Mouse (Mus musculus) gastrocnemius, postnatal 36 days (tissue): Measurements from ENCODE around the gene Dlgap4. TPM values are rescaled to one million over a fixed set of nuclear protein-coding genes. Genes with fewer than 3 reads are reported as not detected.

Experiments used
- DNase-seq, 2 experiments: peaks; one replicate each; pipeline ENCODE4 v3.0.0; 2022
- intact Hi-C: fragments of 180-260 bp; cut with DNase I; formaldehyde crosslinking; loops from one replicate; pipeline ENCODE4 v1.15.1; 2025
- total RNA-seq, 2 experiments: library from RNA; stranded (reverse); gene quantifications; 2 replicates each; pipeline ENCODE4 v1.2.3; 2021

Dlgap4 gene
- total RNA-seq, 2 experiments from 2014 or later = 53.4 to 57.8 TPM

DNA sequence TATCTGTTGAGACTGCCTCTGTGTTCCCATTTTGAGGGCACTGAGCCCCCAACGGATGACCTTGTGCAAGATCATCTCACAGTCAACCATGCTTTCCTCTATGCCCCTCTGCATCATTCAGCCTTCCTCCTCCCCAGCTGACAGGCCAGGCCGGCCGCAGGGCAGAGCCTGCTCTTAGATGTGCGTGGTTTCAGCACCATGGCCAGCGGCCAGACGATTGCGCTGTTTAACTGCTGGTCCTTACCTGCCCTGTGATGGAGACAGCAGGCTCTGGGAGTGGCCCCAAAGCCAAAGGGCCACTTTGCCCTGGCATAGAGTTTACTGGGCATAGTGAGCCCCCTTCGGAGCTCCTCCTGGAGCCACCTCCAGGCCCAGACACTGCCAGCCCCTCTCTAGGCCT lies 39.3 kb downstream of the Dlgap4 start:
- no peak for DNase-seq
- intact Hi-C loops = no loop called here

DNA sequence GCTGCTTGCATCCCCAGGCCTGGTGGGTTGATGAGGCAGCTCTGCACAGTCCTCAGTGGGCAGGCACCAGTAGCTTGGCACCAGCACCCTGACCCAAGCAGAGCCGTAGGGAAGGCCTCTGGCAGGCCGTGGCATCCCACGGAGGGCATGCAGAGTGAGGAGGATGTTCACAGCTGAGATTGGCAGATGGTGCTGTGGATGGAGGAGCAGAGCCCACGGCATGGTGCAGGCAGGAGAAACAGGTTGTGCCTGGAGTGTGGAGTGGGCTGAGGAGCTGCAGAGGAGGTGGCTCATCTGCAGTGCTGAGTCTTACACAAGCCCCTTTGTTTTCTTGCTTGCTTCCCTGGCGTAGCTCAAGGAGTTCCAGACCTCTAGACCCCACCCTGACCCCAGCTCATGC lies 40.6 kb downstream of the Dlgap4 start:
- DNase-seq = no peak
- intact Hi-C loops = no loop called here

- intact Hi-C loops = no loop called here
- DNase-seq = no peak
These were observed 42.1 kb downstream of the Dlgap4 start for GRCm38 (mm10) chr2:156655626-156656025.

DNA sequence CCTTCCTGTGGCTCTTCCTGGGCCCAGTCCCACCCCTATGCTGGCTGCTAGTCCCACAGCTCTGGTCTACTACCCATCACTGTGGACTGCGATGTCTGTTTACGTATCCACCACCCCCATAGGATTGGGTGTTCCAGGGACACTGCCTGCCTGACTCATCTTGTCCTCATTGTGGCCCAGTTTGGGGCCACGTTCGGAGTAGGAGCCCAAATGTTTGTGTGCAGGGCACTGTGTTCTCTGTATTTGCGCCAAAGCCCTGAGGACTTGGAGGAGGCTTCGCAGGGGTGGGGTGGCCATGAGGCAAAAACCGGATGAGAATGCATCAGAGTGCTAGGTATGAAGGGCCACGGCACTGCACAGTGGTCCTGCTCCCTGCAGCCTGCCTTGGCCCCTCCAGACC lies 44.0 kb downstream of the Dlgap4 start:
- intact Hi-C loops = no loop called here
- no peak for DNase-seq

GRCm38 (mm10) chr2:156658221-156658620 lies 44.7 kb downstream of the Dlgap4 start:
- DNase-seq = no peak

DNA sequence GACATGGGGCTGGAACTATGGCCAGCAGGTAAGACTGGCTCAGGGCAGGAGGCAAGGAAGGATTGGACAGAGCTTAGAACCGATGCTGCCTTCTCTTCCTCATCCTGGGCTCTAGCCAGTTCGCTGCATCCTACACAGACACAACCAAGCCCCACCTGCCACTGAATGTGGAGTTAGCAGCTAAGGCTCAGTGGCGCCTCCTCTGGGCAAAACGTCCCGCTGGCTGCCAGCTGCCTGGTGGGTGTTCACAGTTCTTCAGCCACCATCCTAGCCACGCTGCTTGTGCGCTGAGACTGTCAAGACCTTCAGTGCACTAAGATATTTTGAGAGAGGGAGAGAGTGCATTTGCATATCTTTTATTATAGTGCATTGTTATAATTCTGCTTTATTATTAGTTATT lies 45.2 kb downstream of the Dlgap4 start:
- intact Hi-C loops = no loop called here
- DNase-seq = no peak

More at GRCm38 (mm10) chr2:156658221-156658620, 44.7 kb downstream of the Dlgap4 start:
- intact Hi-C loops = no loop called here

GRCm38 (mm10) chr2:156659981-156660380 lies 46.5 kb downstream of the Dlgap4 start:
- intact Hi-C loops = no loop called here
- DNase-seq = peak in 1 of 2 experiments; percentile 22

DNA sequence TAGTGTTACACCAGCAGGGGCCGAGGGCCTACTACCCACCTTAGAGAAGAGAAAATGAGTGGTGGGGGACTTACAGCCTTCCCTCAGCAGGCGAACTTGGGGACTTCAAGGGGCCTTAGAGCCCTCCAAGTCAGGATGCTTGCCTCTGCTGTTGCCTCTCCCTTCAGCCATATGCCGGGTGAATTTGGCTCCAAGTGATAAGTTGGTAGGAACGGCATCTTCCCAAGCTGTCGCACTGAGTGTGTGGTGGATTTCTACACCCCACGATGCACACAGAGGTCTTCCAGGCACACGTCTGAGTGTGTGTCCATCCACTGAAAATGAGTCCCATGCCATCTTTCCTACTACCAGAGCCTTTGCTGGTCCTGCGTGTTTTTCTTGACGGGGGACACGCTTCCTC lies 49.7 kb downstream of the Dlgap4 start:
- intact Hi-C loops = no loop called here
- no peak for DNase-seq

DNA sequence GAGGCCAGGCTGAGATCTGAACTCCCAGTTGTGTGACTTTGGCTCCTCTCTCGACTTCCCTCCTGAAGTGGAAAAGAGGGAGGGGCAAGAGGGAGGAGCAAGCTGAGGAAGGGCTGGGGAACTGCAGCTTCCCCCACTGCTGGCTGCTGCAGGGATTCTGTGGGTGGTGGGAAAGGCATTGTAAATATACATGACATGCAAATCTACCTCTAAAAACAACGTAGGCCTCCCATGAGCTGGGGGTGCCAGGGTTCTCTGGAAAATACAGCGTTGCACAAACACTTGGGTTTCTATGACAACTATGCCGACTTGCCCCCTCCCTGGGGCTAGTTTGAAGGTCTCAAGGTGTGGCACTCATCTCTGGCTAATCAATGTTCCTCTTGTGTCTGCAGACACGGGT lies 50.9 kb downstream of the Dlgap4 start:
- intact Hi-C loops = no loop called here
- DNase-seq = no peak

DNA sequence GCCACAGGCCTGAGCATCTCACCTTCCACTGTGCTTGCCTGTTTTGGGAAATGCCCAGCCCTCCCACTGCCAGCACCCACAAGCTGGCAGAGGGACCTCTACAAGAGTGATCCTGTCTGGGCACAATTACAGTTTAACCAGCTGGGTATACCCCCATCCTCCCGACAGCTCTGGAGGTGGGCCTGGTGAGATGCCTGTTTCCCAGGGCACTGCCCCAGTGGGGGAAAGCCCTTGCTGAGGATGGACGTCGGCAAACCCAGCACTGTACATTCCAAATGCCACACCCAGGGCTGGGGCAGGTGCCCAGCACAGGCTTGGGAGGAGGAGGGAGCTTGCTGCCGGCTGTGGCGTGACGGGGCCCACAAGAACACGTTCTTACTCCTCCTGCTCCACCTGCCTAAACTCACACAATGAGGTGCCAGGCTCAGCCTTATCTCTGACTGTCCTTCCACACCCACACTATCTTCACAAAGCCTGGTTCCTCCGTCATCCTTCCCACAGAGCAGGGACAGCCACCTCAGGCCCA lies 51.6 kb downstream of the Dlgap4 start:
- intact Hi-C loops = no loop called here

GRCm38 (mm10) chr2:156665620-156666196 lies 52.2 kb downstream of the Dlgap4 start:
- intact Hi-C loops = no loop called here

More for the DNA sequence above, 51.6 kb downstream of the Dlgap4 start:
- no peak for DNase-seq

DNA sequence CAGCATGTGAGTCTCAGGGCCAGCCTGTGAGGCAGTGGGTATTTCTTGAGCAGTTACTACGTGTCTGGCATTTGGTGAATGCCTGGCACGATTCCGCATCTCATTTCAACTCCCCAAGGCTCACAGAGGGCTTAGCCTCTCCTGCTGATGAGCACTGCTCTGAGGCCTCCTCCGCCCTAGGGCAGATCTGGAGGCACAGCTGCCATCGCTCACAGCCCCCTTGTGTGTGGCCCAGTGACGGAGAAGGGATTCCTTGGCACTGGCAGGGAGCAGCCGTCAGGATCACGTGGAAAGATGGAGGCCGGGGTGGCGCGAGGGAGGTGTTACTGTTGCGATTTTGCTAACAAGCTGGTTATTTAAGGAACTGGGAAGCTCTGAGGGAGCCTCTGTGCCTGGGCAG lies 52.7 kb downstream of the Dlgap4 start:
- DNase-seq = no peak
- intact Hi-C loops = no loop called here

More at GRCm38 (mm10) chr2:156665620-156666196, 52.2 kb downstream of the Dlgap4 start:
- DNase-seq = no peak

GRCm38 (mm10) chr2:156667290-156667689 lies 53.8 kb downstream of the Dlgap4 start:
- no peak for DNase-seq
- intact Hi-C loops = no loop called here

GRCm38 (mm10) chr2:156668625-156669024 lies 55.1 kb downstream of the Dlgap4 start:
- intact Hi-C loops = no loop called here
- DNase-seq = no peak

GRCm38 (mm10) chr2:156673307-156673706 lies 59.8 kb downstream of the Dlgap4 start:
- no peak for DNase-seq
- intact Hi-C loops = no loop called here

GRCm38 (mm10) chr2:156673881-156674669 lies 60.6 kb downstream of the Dlgap4 start:
- no peak for DNase-seq
- intact Hi-C loops = no loop called here

- intact Hi-C loops = no loop called here
- no peak for DNase-seq
These were observed 63.4 kb downstream of the Dlgap4 start for GRCm38 (mm10) chr2:156676885-156677284.

GRCm38 (mm10) chr2:156678112-156678511 lies 64.6 kb downstream of the Dlgap4 start:
- intact Hi-C loops = no loop called here
- DNase-seq = no peak

DNA sequence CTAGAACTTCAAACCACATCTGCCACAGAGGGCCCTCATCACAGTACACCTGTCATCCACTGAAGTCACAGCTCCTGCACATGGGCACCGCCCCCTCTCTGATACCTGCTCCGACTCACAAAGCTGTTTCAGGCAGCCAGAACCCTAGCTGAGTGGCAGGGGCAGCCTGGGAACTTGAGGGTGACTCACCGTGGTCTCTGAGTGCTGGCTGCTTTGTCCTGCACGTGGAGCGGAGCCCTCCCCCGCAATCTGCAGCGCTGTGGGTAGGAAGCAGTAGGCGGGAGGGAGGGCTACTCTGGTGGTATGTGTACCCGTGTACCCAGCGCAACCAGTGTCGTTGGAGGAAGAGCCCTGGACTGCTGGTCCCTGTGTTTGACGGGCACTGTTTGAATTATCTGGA lies 69.5 kb downstream of the Dlgap4 start:
- DNase-seq = no peak
- intact Hi-C loops = no loop called here

GRCm38 (mm10) chr2:156685999-156686398 lies 72.5 kb downstream of the Dlgap4 start:
- DNase-seq = no peak
- intact Hi-C loops = no loop called here

- no peak for DNase-seq
- intact Hi-C loops = no loop called here
These were observed 73.2 kb downstream of the Dlgap4 start for GRCm38 (mm10) chr2:156686754-156687153.

GRCm38 (mm10) chr2:156688604-156689003 lies 75.1 kb downstream of the Dlgap4 start:
- intact Hi-C loops = no loop called here

More at GRCm38 (mm10) chr2:156688604-156689003, 75.1 kb downstream of the Dlgap4 start:
- no peak for DNase-seq
